Mouse (Mus musculus): ENCODE measurements around the gene Zfp687.
"Not testable (repeated sequence)": the region's sequence is repeated elsewhere in the genome, so short reads cannot be mapped to it uniquely, and the experiment has no call there.

Gene Zfp687

GRCm38 (mm10) chr3:95015337-95015872 is at the start of gene Zfp687:
TSS of gene Zfp687 (minus strand) at chr3:95015448.
- peak; percentile 98 to 100 for DNase-seq

- no peak for DNase-seq
Observed at GRCm38 (mm10) chr3:95063741-95064140, 48.5 kb upstream of the Zfp687 start.

- no peak for DNase-seq
Observed at GRCm38 (mm10) chr3:95058078-95058477, 42.8 kb upstream of the Zfp687 start.

- no peak for DNase-seq
Observed at GRCm38 (mm10) chr3:95056275-95056674, 41.0 kb upstream of the Zfp687 start.

- no peak for DNase-seq
Observed at GRCm38 (mm10) chr3:95054481-95055260, 39.4 kb upstream of the Zfp687 start.

- DNase-seq: peak in 1 of 2 experiments; percentile 16
Observed at GRCm38 (mm10) chr3:95053701-95054100, 38.5 kb upstream of the Zfp687 start.

- DNase-seq: no peak
Observed at GRCm38 (mm10) chr3:95052959-95053358, 37.7 kb upstream of the Zfp687 start.

- no peak for DNase-seq
Observed at GRCm38 (mm10) chr3:95047914-95048313, 32.7 kb upstream of the Zfp687 start.

- DNase-seq: no peak
Observed at GRCm38 (mm10) chr3:95046462-95047057, 31.3 kb upstream of the Zfp687 start.

GRCm38 (mm10) chr3:95043251-95043650 is 28.0 kb upstream of the Zfp687 start:
- DNase-seq: no peak

- no peak for DNase-seq
Observed at GRCm38 (mm10) chr3:95042838-95043229, 27.6 kb upstream of the Zfp687 start.

- DNase-seq: peak; percentile 97 to 99
Observed at GRCm38 (mm10) chr3:95042166-95042837, 27.1 kb upstream of the Zfp687 start, which contains the start of gene Psmd4. TSS of gene Psmd4 (minus strand) at chr3:95042614.

- DNase-seq: no peak
Observed at GRCm38 (mm10) chr3:95041625-95042024, 26.4 kb upstream of the Zfp687 start.

GRCm38 (mm10) chr3:95029953-95030352 is 14.7 kb upstream of the Zfp687 start:
- no peak for DNase-seq

GRCm38 (mm10) chr3:95029291-95029827 is 14.1 kb upstream of the Zfp687 start:
- not testable (repeated sequence) for DNase-seq

GRCm38 (mm10) chr3:95028603-95029002 is 13.4 kb upstream of the Zfp687 start:
- DNase-seq: no peak

- peak; percentile 70 to 80 for DNase-seq
Observed at GRCm38 (mm10) chr3:95027701-95028100, 12.5 kb upstream of the Zfp687 start.

- DNase-seq: peak in 1 of 2 experiments; percentile 30
Observed at GRCm38 (mm10) chr3:95027057-95027645, 11.9 kb upstream of the Zfp687 start.

- no peak for DNase-seq
Observed at GRCm38 (mm10) chr3:95025202-95025601, 10.0 kb upstream of the Zfp687 start.

- no peak for DNase-seq
Observed at GRCm38 (mm10) chr3:95024551-95024950, 9.3 kb upstream of the Zfp687 start.

- not testable (repeated sequence) for DNase-seq
Observed at GRCm38 (mm10) chr3:95020956-95021355, 5.7 kb upstream of the Zfp687 start.

GRCm38 (mm10) chr3:95018741-95019140 is 3.5 kb upstream of the Zfp687 start:
- DNase-seq: no peak

Measured in thymus, adult 18-20 months (tissue).